In genomic region chr13:11772173-11772572, GRCm38 (mm10) we compare ENCODE assay signal across 18 mouse cellular contexts.
"Had no signal": no experiment of that assay in that cellular context is flagged by ENCODE, and none has a peak within 500 bp of the region (broad histone marks: within the 10 kb centered on the region; RNA-seq: fewer than 3 reads in every experiment).

No protein-coding gene starts in this region.

- H3K9ac ChIP-seq: liver, embryonic 14.5 days; lung, embryonic 14.5 days; neural tube, embryonic 13.5 days; neural tube, embryonic 15.5 days; stomach, embryonic 15.5 days had no signal

- H3K4me2 ChIP-seq: lung, embryonic 14.5 days; midbrain, embryonic 11.5 days; neural tube, embryonic 13.5 days; neural tube, embryonic 15.5 days; stomach, embryonic 15.5 days had no signal

- H3K4me3 ChIP-seq: myocyte; neural tube, embryonic 13.5 days; neural tube, embryonic 15.5 days; stomach, embryonic 15.5 days had no signal

- DNase-seq: lung, postnatal 10 days; lung, postnatal 4 days; midbrain, embryonic 14.5 days; retina, postnatal 1 day; right cerebral cortex, adult 18-20 months; right cerebral cortex, postnatal 25 days; thymus, adult 2 months; thymus, postnatal 25 days; thymus, postnatal 4 days had no signal

- H3K4me1 ChIP-seq: neural tube, embryonic 13.5 days; neural tube, embryonic 15.5 days; stomach, embryonic 15.5 days had no signal

- ATAC-seq: midbrain, embryonic 16.5 days had no signal

- H3K9me3 ChIP-seq: neural tube, embryonic 13.5 days; neural tube, embryonic 15.5 days; stomach, embryonic 15.5 days had no signal

- H3K36me3 ChIP-seq: neural tube, embryonic 13.5 days; neural tube, embryonic 15.5 days; stomach, embryonic 15.5 days had no signal

- H3K27me3 ChIP-seq: neural tube, embryonic 13.5 days; neural tube, embryonic 15.5 days; stomach, embryonic 15.5 days had no signal

- H3K27ac ChIP-seq: liver, embryonic 14.5 days; neural tube, embryonic 13.5 days; neural tube, embryonic 15.5 days; stomach, embryonic 15.5 days; stomach, postnatal 0 days had no signal
